Mouse (Mus musculus) bone marrow macrophage, adult 2 months (primary cell): ENCODE results near the gene Nav2.

ENCODE experiments used
- CTCF ChIP-seq: IDR thresholded peaks from 2 replicates; pipeline ENCODE4 v1.5.1; 2012; ENCODE audit warnings: low read depth, mild to moderate bottlenecking, low read length, moderate library complexity
- POLR2A ChIP-seq: IDR thresholded peaks from 2 replicates; pipeline ENCODE4 v1.6.1; 2012; ENCODE audit warnings: mild to moderate bottlenecking, low read depth, low read length, borderline replicate concordance

DNA sequence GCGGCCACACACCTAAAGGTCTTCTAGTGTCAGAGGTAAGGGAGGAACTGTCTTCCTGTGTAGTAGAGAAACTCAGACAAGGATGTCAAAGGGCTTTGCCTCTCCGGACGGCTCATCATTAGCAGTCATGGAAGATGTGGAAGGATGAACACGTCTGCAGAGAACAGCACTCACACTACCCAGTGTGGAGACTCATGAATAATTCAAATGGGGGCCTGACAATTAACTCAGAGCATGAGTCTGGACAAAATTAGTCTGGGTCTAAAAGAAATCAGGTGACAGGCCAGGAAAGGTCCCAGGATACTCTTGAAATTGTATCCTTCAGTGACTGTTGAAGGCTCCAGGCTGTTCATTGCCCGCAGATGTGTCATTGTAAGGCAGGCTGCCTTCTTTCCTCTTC lies 17.5 kb upstream of the Nav2 start:
- TF ChIP-seq CTCF (no peak), POLR2A (no peak)
